Mouse (Mus musculus) retina, adult 2 months (tissue): ENCODE measurements at regions not wholly inside any gene's neighbourhood (a gene's known extent, or its start where the extent isn't known, plus 50 kb on each side); places are given as distances from the start of the nearest gene placed in this dataset.
A peak's percentile ranks its signal among the peaks of the same experiment; 100 is the strongest.
"Not testable (repeated sequence)": the region's sequence is repeated elsewhere in the genome, so short reads cannot be mapped to it uniquely, and the experiment has no call there.

ENCODE experiments used
- DNase-seq: peaks from one replicate; pipeline ENCODE4 v3.0.0-alpha.2; 2012; ENCODE audit warnings: low read depth, low spot score

DNA sequence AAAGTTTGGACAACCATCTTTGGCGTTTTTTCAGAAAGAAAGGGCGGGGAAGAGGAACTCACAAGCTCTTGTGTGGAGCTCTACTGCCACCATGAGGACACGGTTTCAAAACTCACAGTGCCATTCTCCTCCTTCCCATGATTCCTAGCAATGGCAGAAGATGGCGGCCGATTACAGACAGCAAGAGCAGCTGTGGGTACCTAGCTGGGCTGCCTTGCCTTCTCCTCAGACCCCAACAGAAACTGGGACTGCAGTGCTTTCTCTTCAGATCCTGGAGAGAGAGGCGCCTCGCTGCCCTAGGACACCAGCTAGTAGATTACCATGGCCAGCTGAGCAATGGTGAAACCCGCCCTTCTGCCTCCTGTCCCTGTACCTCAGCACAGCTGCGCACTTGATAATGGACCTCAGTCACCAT is 174.2 kb upstream of the Olfr1324 start:
- DNase-seq, result not testable (repeated sequence)

DNA sequence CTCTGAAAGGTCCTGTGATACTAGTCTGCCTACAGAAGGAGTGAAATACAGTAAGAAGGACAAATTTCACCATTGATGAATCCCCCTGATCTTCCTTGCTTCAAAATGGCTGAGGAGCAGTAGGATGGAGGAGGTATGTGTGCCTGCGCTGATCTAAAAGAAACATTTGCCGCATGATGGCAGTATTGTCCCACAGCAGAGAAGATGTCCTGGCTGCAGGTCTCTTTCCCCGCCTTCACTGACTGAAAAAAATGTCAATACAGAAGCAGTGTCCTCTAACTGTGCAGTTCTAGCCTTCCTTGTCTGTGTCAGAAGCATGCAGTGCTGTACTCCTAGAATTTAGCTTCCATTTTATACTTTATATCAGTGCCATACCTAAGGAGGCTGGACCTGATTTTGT is 172.0 kb upstream of the Olfr1324 start:
- DNase-seq, result not testable (repeated sequence)

DNA sequence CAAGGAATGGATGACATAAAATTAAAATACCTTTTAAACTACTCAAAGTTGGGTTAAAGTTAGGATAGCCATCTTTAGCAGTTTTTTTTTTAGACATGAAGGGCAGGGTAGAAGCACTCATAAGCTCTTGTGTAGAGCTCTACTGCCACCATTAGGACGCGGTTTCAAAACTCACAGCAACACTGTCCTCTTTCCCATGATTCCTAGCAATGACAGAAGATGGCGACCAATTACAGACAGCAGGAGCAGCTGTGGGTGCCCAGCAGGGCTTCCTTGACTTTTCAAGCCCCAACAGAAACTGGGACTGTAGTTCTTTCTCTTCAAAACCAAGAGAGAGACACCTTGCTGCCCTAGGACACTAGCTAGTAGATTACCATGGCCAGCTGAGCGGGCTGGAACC is 171.5 kb upstream of the Olfr1324 start:
- no peak for DNase-seq

DNA sequence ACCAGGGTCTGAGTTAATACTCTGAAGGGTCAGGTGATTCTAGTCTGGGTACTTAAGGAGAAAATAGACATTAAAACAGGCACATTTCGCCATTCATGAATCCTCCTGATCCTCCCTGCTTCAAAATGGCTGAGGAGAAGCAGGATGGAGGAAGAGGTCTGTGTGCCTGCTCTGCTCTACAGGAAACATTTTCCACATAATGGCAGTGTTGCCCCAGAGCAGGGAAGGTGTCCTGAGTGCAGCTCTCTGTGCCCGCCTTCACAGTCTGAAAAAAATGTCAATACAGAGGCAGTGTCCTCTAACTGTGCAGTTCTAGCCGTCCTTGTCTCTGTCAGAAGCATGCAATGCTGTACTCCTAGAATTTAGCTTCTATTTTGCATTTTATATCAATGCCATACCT is 169.3 kb upstream of the Olfr1324 start:
- DNase-seq, result not testable (repeated sequence)

DNA sequence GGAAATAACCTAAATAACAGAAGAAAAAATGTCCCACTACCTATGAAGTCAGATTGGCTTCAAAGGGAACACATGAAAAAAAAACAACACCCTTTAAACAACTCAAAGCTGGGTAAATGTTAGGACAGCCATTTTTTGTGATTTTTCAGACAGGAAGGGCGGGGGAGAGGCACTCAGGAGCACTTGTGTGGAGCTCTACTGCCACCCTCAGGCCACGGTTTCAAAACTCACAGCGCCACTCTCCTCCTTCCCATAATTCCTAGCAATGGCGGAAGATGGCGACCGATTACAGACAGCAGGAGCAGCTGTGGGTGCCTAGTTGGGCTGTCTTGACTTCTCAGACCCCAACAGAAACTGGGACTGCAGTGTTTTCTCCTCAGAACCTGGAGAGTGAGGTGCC is 168.8 kb upstream of the Olfr1324 start:
- no peak for DNase-seq

DNA sequence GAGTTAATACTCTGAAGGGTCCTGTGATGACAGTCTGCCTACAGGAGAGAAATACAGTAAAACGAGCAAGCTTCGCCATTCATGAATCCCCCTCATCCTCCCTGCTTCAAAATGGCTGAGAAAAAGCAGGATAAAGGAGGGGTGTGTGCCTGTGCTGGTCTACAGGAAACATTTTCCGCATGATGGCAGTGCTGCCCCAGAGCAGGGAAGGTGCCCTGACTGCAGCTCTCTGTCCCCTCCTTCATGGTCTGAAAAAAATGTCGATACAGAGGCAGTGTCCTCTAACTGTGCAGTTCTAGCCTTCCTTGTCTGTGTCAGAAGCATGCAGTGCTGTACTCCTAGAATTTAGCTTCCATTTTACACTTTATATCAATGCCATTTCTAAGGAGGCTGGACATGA is 166.7 kb upstream of the Olfr1324 start:
- DNase-seq, result not testable (repeated sequence)

DNA sequence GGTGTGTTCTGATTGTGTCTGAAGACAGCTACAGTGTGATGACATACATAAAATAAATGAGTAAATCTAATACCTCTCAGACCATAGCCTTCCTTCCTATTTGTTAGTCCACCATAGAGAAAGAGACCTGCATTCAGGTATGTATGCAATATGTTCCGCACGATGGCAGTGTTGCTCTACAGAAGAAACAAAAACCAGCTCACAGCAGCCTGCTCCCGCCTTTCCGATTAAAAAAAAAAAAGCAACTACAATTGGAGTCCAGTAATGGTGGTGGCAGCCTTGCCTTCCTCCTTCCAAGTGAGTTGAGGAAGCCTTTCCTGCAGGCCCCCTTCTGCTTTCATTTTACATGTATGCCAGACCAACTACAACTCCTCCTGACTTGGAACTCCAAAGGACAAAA is 163.2 kb upstream of the Olfr1324 start:
- DNase-seq, result no peak

DNA sequence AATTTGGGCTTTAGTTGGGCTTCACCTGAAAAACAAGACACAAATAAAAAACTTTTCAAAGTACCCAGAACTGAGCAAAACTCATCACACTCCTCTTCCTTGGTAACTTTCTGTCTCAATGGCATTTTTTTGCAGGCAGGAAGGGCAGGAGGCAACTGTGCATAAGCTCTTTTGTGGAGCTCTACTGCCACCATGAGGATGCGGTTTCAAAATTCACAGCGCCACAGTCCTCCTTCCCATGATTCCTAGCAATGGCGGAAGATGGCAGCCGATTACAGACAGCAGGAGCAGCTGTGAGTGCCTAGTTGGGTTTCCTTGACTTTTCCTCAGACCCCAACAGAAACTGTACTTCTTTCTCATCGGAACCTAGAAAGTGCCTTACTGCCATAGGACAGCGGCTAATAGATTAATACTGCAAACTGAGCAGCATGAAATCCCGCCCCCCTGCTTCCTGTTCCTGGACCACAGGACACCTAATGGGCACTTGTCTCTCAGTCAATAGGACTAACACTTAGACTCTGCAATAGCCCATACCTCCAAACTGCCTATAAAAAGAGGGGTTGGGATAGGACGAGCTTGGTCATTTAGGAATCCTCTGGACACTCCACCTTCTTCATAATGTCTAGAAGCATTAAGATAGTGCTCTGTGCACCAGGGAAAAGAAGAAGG is 162.5 kb upstream of the Olfr1324 start:
- DNase-seq, result no peak

DNA sequence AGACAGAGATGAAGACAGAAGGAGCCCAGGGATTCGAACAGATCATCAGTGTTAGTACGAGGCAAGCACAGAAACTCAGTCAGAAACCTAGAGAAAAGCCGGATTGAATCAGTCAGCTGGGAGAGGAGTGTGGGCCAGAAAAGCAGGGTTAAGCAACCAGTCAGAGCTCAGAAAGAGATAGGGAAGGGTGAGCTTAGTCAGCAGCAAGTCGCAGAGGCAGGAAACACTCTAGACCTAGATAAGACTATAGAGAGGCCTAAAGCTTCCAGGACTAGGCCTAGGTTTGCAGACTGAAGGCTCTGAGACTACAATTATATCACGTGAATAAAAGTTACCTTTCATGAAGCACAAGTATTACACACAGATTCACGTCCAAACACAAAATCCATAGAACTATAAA is 160.6 kb upstream of the Olfr1324 start:
- no peak for DNase-seq

DNA sequence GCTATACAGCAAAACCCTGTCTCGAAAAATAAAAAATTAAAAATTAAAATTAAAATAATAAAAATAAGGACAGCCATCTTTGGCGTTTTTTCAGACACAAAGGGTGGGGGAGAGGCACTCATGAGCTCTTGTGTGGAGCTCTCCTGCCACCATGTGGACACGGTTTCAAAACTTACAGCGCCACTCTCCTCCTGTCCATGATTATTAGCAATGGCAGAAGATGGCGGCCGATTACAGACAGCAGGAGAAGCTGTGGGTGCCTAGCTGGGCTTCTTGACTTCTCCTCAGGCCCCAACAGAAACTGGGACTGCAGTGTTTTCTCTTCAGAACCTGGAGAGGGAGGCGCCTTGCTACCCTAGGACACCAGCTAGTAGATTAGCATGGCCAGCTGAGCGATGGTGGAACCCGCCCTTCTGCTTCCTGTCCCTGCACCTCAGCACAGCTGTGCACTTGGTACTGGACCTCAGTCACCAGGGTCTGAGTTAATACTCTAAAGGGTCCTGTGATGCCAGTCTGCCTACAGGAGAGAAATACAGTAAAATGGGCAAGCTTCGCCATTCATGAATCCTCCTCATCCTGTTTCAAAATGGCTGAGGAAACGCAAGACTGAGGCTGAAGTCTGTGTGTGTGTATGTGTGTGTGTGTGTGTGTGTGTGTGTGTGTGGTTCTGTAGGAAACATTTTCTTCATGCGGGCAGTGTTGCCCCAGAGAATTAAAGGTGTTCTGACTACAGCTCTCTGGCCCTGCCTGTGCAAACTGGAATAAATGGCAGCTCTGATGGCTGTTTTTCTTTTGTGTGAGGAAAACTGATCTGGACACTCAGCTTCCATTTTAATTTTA is 155.7 kb upstream of the Olfr1324 start:
- no peak for DNase-seq

DNA sequence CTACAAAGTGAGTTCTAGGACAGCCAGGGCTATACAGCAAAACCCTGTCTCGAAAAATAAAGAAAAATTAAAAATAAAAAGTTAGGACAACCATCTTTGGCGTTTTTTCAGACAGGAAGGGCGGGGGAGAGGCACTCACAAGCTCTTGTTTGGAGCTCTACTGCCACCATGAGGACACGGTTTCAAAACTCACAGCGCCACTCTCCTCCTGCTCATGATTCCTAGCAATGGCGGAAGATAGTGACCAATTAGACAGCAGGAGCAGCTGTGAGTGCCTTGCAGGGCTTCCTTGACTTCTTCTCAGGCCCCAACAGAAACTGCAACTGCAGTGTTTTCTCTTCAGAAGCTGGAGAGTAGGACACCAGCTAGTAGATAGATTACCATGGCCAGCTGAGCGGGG is 151.9 kb upstream of the Olfr1324 start:
- DNase-seq, result no peak

DNA sequence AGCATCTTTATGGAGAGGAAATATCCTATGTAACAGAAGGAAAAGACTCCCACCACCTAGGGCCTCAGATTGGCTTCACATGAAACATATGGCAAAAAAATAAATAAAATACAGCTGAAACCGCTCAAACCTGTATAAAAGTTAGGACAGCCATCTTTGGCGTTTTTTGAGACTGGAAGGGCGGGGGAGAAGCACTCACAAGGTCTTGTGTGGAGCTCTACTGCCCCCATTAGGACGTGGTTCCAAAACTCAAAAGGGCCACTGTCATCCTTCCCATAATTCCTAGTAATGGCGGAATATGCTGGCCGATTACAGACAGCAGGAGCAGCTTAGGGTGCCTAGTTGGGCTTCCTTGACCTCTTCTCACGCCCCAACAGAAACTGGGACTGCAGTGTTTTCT is 148.5 kb upstream of the Olfr1324 start:
- DNase-seq, result no peak

DNA sequence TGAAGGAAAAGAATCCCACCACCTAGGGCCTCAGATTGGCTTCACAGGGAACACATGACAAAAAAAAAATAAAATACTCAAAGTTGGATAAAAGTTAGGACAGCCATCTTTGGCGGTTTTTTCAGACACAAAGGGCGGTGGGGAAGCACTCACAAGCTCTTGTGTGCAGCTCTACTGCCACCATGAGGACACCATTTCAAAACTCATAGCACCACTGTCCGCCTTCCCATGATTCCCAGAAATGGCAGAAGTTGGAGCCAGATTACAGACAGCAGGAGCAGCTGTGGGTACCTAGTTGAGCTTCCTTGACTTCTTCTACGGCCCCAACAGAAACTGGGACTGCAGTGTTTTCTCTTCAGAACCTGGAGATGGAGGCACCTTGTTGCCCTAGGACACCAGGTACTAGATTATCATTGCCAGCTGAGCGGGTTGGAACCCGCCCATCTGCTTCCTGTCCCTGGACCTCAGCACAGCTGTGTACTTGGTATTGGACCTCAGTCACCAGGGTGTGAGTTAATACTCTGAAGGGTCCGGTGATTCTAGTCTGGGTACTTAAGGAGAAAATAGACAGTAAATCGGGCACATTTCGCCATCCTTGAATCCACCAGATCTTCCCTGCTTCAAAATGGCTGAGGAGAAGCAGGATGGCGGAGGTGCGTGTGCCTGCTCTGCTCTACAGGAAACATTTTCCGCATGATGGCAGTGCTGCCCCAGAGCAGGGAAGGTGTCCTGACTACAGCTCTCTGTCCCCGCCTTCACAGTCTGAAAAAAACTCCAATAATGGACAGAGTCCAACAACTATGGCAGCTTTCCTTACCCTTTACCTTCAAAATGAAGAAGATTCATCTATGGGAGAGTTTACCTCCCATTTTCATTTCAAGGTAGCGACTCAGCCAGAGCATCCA is 144.1 kb upstream of the Olfr1324 start:
- DNase-seq, result not testable (repeated sequence)

DNA sequence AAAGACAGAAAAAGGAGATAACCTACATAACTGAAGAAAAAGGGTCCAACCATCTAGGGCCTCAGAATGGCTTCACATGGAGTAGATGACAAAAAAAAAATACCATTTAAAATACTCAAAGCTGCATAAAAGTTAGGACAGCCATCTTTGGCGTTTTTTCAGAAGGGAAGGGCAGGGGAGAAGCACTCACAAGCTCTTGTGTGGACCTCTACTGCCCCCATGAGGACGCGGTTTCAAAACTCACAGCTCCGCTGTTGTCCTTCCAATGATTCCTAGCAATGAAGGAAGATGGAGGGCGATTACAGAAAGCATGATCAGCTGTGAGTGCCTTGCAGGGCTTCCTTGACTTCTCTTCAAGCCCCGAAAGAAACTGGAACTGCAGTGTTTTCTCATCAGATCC is 140.8 kb upstream of the Olfr1324 start:
- no peak for DNase-seq

DNA sequence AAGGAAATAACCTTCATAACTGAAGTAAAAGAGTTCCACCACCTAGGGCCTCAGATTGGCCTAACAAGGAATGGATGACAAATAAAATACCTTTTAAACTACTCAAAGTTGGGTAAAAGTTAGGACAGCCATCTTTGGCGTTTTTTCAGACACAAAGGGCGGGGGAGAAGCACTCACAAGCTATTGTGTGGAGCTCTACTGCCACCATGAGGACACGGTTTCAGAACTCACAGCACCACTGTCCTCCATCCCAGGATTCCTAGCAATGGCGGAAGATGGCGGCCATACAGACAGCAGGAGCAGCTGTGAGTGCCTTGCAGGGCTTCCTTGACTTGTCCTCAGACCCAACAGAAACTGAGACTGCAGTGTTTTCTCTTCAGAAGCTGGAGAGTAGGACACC is 138.0 kb upstream of the Olfr1324 start:
- no peak for DNase-seq

DNA sequence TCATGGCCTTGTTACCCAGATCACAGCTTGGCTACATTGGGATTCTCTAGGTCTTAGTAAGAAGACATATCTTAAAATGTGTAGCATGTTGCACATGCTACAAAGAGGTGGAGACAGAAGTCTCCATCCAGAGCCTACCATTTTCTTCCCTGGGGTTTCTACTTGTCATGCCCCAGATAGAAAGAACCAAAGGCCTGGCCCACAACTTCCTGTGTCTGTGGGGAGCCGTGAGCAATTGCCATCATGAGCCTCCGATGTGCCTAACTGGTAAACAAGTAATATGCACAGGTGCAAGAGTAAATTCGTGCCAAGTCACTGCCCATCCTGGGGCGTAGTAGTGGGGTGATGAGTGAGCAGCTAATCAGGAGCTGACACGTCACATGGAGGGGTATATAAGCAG is 136.7 kb upstream of the Olfr1324 start:
- DNase-seq, result not testable (repeated sequence)

DNA sequence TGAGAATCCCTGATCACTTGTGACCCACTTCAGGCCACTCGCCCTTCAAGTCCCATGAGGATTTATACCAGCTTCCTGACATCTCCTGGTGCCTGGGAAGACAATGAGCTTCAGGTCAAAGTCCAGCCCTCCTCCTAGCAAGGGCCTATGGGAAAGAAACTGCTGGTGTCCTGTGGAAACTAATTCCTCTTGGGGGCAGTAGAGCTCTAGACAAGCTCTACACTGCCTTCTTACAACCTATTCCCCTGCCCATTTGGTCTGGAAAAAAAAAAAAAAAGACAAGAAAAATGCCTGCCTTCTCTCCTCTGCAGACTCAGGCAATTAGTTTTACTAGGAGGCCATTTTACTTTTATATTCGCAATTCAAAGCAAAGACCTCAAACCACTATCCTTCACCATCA is 132.6 kb upstream of the Olfr1324 start:
- no peak for DNase-seq

DNA sequence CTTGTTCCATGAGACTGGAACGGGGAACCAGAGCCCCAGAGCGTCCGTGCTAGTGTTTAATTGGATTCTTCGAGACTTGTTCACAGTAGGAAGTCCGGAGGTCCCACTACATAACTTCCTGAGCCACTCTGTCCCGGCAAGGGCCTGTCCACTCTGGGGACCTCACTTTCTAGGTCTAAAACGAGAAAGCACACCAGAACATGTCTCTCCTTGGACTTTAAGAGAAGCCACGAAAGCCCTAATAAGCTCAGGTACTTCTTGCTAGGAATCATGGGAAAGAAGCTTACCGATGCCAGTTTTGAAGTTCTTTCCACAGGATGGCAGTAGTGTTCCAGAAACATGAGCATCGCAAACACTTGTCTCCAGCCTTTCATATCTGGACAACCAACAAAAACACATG is 122.0 kb upstream of the Olfr1324 start:
- peak; percentile 41 for DNase-seq

DNA sequence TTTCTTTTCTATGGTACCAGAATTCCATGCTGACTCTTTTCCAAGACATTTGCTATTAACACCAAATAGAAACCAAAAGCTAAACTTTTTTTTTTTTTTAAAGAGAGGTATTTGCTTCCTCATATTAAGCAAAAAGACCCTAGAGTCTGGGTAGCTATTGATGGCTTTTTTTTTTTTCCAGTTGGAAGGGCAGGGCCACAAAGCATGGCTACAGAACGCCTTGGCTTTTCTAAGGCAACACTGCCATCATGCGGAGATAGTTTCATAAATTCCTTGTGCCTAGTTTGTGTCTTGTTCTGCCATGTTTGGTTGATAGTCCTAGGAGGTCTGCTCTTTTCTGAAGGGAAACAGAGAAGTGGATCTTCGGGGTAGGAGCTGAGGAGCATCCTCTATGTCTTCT is 121.4 kb upstream of the Olfr1324 start:
- peak; percentile 43 for DNase-seq

DNA sequence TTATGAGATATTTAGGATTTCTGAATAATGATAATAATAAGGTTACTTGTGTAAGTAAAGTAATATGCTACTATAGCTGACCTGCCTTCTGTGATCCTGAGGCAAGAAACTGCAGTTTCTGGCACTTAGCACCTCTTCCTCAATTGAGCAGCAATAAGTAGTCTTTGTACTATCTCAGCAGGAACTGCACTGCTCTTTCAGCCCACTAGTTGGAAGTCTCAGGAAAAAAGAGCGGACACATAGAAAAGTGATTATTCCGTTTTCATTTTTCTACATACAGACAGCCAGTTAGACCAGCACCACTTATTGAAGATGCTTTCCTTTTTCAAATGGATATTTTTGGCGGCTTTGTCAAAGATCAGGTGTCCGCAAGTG is 109.5 kb upstream of the Olfr1324 start:
- DNase-seq, result not testable (repeated sequence)

DNA sequence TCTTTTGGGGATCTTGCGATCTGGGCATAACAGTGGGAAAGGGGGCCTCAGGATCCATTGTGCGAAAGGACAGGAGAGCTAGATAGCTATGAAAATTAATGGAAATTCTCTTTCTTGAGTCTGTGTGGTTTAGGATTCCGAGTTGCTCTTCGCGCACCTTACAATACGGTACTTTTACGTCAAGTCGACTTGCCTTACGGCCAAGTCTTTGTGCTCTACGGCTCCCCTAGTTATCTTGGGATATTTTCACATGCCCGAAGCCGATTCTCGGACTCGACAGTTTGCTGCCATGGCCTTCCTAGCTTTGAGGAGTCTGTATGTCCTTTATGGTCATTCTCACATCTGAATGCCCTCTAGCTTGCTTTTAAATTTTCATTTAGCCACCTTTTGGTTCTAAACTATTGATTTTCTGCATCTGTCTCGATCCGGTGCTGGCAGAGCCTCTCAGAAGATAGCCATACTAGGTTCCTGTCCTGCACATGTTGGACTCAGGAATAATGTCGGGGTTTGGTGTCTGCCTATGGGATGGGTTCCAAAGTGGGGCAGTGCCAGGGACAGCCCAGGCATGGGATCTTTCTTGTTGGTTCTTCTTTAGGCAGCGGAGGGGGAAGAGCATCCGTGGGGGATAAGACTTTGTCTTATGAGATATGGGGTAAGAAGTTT is 109.0 kb upstream of the Olfr1324 start:
- no peak for DNase-seq

DNA sequence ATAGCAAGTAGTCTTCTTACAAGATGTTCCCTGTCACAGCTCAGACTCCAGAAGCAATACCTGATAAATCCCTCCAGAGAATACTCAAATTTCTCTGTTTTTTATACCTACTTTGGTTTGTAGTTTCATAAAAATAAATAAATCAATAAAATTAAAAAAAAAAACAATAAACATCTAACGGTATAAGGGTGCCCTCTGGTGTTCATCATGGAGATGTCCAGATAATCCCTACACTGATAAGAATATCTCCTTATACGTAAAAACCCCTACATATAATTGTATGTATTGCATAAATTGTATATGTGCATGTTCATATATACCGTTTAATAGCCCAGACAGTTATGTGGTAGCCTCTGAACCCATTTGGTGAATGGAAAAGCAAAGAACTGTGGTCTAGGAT is 75.7 kb upstream of the Olfr1324 start:
- no peak for DNase-seq
